Mouse (Mus musculus) forebrain, embryonic 14.5 days (tissue): ENCODE measurements around the gene Mga. TPM values are rescaled to one million over a fixed set of nuclear protein-coding genes. Genes with fewer than 3 reads are reported as not detected.

Experiments
- ATAC-seq: fragments of 200-750 bp; cut with Nextera tagmentation; 2 replicates; pipeline ENCODE4 v1.8.0; 2017; ENCODE audit warnings: mild to moderate bottlenecking, moderate library complexity
- DNase-seq: peaks from one replicate; pipeline ENCODE4 v3.0.0-alpha.2; 2015; ENCODE audit warnings: low spot score
- H3K27ac ChIP-seq: fragments of 300-500 bp; sonication (generic); 2 replicates; pipeline ENCODE4 v1.5.1; 2014; ENCODE audit warnings: low read depth, mild to moderate bottlenecking, control low read depth, low read length, moderate library complexity
- H3K27me3 ChIP-seq: fragments of 300-500 bp; sonication (generic); replicated peaks from 2 replicates; pipeline ENCODE4 v1.6.1; 2014; ENCODE audit warnings: low read length, control low read depth, mixed read lengths; ENCODE audit not compliant: control insufficient read depth, insufficient read depth
- H3K36me3 ChIP-seq: fragments of 300-500 bp; sonication (generic); 2 replicates; pipeline ENCODE4 v1.6.1; 2014; ENCODE audit warnings: low read length, control low read depth; ENCODE audit not compliant: control insufficient read depth, insufficient read depth
- H3K4me1 ChIP-seq: fragments of 300-500 bp; sonication (generic); 2 replicates; pipeline ENCODE4 v1.6.1; 2014; ENCODE audit warnings: antibody characterized with exemption, low read length, control low read depth; ENCODE audit not compliant: control insufficient read depth, insufficient read depth
- H3K4me2 ChIP-seq: fragments of 300-500 bp; sonication (generic); 2 replicates; pipeline ENCODE4 v1.6.1; 2014; ENCODE audit warnings: mild to moderate bottlenecking, control low read depth, low read length
- H3K4me3 ChIP-seq: fragments of 300-500 bp; sonication (generic); 2 replicates; pipeline ENCODE4 v1.5.1; 2014; ENCODE audit warnings: low read depth, low read length, control low read depth
- H3K9ac ChIP-seq: fragments of 300-500 bp; sonication (generic); 2 replicates; pipeline ENCODE4 v1.6.1; 2014; ENCODE audit warnings: mild to moderate bottlenecking, low read length, control low read depth, moderate library complexity
- H3K9me3 ChIP-seq: fragments of 300-500 bp; sonication (generic); replicated peaks from 2 replicates; pipeline ENCODE4 v1.6.1; 2016; ENCODE audit warnings: low read length, control low read depth, mixed read lengths; ENCODE audit not compliant: control insufficient read depth
- WGBS: fragments of 180-500 bp; shearing (Covaris S2); extraction: QIAGEN DNeasy Blood & Tissue Kit; methylation state at CpG from one replicate; pipeline ENCODE4 v1.1.7; 2014; 5-methylcytosine and 5-hydroxymethylcytosine counted together
- polyA plus RNA-seq: library from polyadenylated mRNA; unstranded; fragments of >200 nt; fragmentation: Nextera tagmentation; extraction: Ambion mirVana; gene quantifications from 2 replicates; pipeline ENCODE4 v1.2.1, GENCODE M21; 2014

Mga gene
- polyA plus RNA-seq, 1 experiment from 2014 or later, result 23.6 TPM

DNA sequence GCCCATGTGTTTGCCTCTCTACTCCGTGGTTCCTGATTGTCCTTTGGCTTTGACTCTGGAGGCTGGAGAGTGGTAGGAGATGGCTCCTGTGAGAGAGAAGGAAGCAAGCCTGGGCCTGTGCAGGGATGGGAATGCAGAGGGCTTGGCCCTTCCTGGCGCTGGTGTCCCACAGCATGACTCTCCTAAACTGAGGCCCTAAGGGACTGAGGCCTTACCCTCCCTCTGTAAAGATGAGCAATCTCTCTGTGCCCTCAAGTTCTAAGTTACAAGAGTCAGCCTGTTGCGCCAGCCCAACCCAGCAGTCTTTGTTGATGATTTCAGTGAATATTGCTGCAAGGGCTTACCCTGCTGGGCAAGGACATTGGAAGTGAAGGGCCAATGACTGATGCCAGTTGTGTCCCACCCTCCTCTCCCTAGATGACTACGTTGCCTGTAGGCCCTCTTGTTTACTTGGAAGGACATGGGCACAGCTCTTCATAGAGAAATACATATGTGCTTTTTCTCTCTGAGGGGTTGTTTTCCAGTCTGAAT is 110.7 kb downstream of the Mga start:
- H3K9ac ChIP-seq, result no peak overlapping the region
- ATAC-seq (no peak), DNase-seq (no peak)
- no peak overlapping the region for H3K4me3 ChIP-seq
- peaks cover 1% of the 10 kb centered on the region; the same call in 1 of the 2 replicates for H3K36me3 ChIP-seq
- H3K4me2 ChIP-seq, result no peak overlapping the region
- H3K27me3 ChIP-seq, result no peaks in the 10 kb centered on the region
- 87% methylated on average over 4 of the region's 4 CpGs for WGBS
- no peaks in the 10 kb centered on the region for H3K4me1 ChIP-seq
- H3K27ac ChIP-seq, result no peak overlapping the region
- H3K9me3 ChIP-seq, result no peaks in the 10 kb centered on the region

DNA sequence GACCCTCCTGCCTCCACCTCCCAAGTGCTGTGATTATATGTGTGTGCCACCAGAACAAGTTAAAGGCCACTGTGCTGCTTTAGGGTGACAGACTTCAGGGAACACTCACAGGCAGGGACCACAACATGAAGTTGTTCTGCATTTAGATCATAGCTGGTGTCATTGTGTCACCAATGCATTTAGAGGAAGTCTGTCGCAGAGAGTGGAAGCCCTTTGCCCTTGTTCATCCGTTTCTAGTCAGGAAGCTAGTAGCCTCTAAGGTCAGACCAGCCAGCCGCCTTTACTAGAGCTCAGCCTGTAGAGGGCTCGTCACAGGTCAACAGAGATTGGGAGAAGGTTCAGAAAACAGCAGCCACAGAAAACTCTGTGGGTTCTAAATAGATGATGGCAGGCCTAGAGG is 111.6 kb downstream of the Mga start:
- WGBS, result 79% methylated on average over 4 of the region's 4 CpGs
- Histone ChIP-seq H3K4me1 (no peaks in the 10 kb centered on the region), H3K4me2 (no peak overlapping the region), H3K4me3 (no peak overlapping the region), H3K36me3 (peaks cover 4% of the 10 kb centered on the region; the same call in 1 of the 2 replicates), H3K27me3 (no peaks in the 10 kb centered on the region), H3K9ac (no peak overlapping the region), H3K9me3 (no peaks in the 10 kb centered on the region), H3K27ac (no peak overlapping the region)
- DNase-seq, result no peak
- ATAC-seq, result no peak

DNA sequence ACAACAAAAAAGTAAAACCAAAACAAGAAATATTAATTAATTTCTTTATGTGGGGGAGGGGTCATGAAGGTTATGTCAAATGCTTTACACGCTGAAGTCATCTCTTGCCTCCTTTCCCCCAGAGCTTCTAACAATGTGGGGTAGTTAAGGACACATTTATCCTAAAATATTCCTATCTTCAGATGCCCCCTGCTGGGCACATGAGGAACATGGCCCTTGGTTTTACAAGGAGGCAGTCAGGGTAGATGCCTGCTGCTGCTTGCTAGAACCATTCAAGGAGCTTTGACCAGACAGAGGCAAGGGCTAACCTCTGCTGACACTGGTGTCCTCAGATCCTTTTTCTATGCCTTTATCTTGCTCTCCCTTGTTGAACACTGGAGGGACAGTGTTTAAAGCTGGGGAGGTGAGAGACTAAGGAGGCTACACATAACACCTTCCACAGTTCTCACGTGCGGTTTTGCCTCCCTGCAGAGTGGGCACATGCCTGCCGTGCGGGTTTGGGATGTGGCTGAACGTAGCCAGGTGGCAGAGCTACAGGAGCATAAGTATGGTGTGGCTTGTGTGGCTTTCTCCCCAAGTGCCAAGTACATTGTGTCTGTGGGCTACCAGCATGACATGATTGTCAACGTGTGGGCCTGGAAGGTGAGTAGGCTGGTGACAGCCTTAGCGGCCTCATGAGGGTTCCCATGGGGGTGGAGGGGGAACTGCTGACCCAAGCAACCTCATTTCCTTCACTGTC is 114.6 kb downstream of the Mga start:
- ATAC-seq (no peak; the same call in 1 of the 2 replicates), DNase-seq (peak; percentile 83)
- no peaks in the 10 kb centered on the region for H3K27me3 ChIP-seq

DNA sequence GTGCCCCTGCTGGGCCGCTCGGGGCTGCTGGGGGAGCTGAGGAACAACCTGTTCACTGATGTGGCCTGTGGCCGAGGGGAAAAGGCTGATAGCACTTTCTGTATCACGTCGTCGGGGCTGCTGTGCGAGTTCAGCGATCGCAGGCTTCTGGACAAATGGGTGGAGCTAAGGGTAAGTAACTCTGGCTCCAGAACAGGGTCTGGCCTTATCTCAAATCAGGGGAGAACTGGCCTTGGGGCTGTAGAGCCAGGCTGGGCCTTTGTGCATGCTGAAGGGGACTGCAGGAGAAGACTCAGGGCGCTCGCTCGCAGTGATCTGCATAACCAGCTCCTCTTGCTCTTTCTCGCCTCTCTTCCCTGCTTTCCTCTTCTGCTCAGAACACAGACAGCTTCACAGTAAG is 115.9 kb downstream of the Mga start:
- no peaks in the 10 kb centered on the region for H3K9me3 ChIP-seq
- DNase-seq (no peak), ATAC-seq (no peak)
- WGBS, result 91% methylated on average over 13 of the region's 13 CpGs
- H3K4me2 ChIP-seq, result no peak overlapping the region
- no peak overlapping the region for H3K4me3 ChIP-seq
- no peak overlapping the region for H3K9ac ChIP-seq
- H3K27me3 ChIP-seq, result no peaks in the 10 kb centered on the region
- peaks cover 23% of the 10 kb centered on the region for H3K36me3 ChIP-seq
- no peaks in the 10 kb centered on the region for H3K4me1 ChIP-seq
- H3K27ac ChIP-seq, result no peak overlapping the region

More for the DNA sequence above, 114.6 kb downstream of the Mga start:
- no peak overlapping the region for H3K4me3 ChIP-seq
- H3K27ac ChIP-seq, result no peak overlapping the region
- H3K4me2 ChIP-seq, result no peak overlapping the region
- 79% methylated on average over 8 of the region's 8 CpGs for WGBS
- no peak overlapping the region for H3K9ac ChIP-seq
- H3K9me3 ChIP-seq, result no peaks in the 10 kb centered on the region
- peaks cover 10% of the 10 kb centered on the region for H3K36me3 ChIP-seq
- no peaks in the 10 kb centered on the region for H3K4me1 ChIP-seq

DNA sequence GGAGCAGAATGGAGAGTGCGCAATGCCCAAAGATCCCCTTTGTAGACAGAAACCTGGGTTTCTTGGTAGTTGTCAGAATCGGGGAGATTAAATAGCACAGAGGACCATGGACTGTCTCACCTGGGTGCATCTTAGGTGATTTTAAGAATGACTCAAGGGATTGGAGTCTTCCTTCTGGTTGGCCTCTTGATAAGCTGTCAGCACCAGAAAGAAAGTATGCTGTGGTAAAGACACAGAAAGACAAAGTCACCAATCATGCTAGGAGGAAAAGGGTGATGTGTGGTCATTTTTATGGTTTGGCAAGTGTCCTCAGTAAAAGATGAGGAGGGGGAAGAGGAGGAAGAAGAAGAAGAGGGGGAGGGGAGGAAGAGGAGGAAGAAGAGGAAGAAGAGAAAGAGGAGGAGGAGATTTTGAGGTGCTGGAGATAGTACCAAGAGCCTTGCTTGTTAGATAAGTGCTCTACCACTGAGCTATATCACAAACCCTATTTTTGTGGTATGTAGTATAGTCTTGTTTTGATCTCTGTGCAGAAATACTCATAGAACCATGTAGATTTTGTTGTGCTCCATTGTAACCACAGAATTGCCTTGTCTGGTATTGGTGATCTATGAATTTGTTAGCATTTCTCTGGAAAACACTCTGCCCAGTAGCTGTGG is 116.9 kb downstream of the Mga start:
- no peak overlapping the region for H3K9ac ChIP-seq
- WGBS, result 98% methylated on average over 2 of the region's 2 CpGs
- H3K27me3 ChIP-seq, result no peaks in the 10 kb centered on the region
- no peak for ATAC-seq
- peaks cover 32% of the 10 kb centered on the region for H3K36me3 ChIP-seq
- H3K4me2 ChIP-seq, result no peak overlapping the region
- H3K4me1 ChIP-seq, result no peaks in the 10 kb centered on the region
- no peak for DNase-seq
- H3K4me3 ChIP-seq, result no peak overlapping the region
- no peaks in the 10 kb centered on the region for H3K9me3 ChIP-seq
- no peak overlapping the region for H3K27ac ChIP-seq

DNA sequence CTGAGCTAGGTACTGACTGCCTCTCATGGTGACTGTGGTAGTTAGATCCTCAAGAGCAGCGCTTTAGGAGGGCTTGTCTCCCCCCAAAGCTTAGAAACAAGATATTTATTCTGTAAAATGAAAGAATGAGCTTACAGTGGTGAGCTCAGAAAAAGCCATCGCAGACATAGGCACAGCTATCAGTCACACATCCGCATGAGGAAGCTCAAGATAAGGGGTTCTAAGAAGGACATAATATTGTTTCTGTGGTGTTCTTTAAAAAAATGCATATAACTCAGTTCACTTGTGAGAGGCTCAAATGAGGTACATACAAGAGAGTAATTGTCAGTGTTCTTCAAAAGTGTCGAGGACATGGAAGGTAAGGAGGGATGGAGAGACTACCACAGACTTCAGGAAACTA is 118.9 kb downstream of the Mga start:
- WGBS, result 92% methylated on average over 4 of the region's 4 CpGs
- peaks cover 50% of the 10 kb centered on the region for H3K36me3 ChIP-seq
- DNase-seq, result no peak

DNA sequence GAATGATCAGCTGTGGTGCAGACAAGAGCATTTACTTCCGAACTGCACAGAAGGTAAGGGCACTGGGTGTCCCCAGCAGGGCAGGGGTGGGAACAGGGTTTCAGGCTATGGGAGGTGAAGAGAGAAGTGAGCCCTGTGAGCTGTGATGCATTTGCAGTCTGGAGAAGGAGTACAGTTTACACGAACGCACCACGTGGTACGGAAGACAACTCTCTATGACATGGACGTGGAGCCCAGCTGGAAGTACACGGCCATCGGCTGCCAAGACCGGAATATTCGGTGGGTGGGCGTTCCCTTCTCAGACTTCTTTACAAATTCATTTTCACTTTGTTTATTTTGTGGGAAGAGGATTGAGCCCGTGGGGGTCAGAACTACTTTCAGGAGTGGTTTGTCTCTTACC is 120.6 kb downstream of the Mga start:
- Histone ChIP-seq H3K27me3 (no peaks in the 10 kb centered on the region), H3K27ac (no peak overlapping the region), H3K36me3 (peaks cover 66% of the 10 kb centered on the region), H3K4me1 (no peaks in the 10 kb centered on the region), H3K4me2 (no peak overlapping the region), H3K9ac (no peak overlapping the region), H3K9me3 (no peaks in the 10 kb centered on the region), H3K4me3 (no peak overlapping the region)
- DNase-seq (no peak), ATAC-seq (no peak)
- WGBS, result 90% methylated on average over 12 of the region's 12 CpGs

More for the DNA sequence above, 118.9 kb downstream of the Mga start:
- Histone ChIP-seq H3K27ac (no peak overlapping the region), H3K4me1 (no peaks in the 10 kb centered on the region), H3K9me3 (no peaks in the 10 kb centered on the region), H3K9ac (no peak overlapping the region), H3K4me2 (no peak overlapping the region), H3K4me3 (no peak overlapping the region), H3K27me3 (no peaks in the 10 kb centered on the region)
- ATAC-seq, result no peak
